Mouse (Mus musculus): Measurements from ENCODE around the gene Tubgcp2.

GRCm38 (mm10) chr7:139949893-139950282 is 86.6 kb downstream of the Tubgcp2 start:
- TF ChIP-seq CTCF (IDR thresholded peaks at IDR 0.05; ENCODE audit: extremely low read depth, insufficient read depth, low read length): no peak
- no peak for TF ChIP-seq POLR2A (IDR thresholded peaks at IDR 0.05; ENCODE audit: extremely low read depth, insufficient read depth, low read length)

Data from cortical plate, adult 2 months (tissue).